Mouse (Mus musculus): Measurements from ENCODE around the gene Tle3. TPM values are rescaled to one million over a fixed set of nuclear protein-coding genes. Genes with fewer than 3 reads are reported as not detected.

Gene Tle3
- polyA plus RNA-seq, 1 experiment from 2014 or later = 6.4 TPM

DNA sequence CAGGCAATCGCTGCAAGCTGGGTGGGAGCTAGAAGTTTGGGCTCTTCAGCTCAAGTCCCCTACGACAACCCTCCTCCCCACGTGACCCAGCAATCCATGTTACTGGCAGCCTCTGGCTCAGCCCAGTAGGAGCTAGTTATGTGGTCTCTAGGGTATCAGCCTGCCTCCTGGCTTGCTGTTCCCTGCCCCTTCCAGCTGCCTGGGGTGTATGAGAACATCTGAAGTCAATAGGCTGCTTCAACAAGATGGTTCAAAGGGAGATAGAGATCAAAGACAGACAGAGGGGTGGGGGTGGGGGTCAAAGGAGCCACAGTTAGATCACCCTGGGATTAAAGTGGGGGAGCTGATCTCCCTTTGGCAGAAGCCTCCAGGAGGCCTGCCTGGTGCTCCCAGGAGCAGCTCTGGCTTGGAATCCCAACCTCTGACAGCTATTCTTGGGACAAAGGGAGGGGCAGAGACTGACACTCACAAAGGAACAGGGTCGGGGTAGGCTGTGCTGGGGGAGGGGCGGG is 73.6 kb downstream of the Tle3 start:
- Histone ChIP-seq H3K4me1 (ENCODE audit: control insufficient read depth in 2 of 2, insufficient read depth in 2 of 2, low read length in 2 of 2) (peaks cover 4 to 8% of the 10 kb centered on the region in 2 experiments; a peak in 3 of 4 replicates), H3K27me3 (ENCODE audit: control insufficient read depth, insufficient read depth, low read length) (peaks cover 68% of the 10 kb centered on the region), H3K9ac (ENCODE audit: low read length) (no peak overlapping the region), H3K36me3 (ENCODE audit: control insufficient read depth, insufficient read depth, low read length) (no peaks in the 10 kb centered on the region), H3K9me3 (ENCODE audit: control insufficient read depth, low read length) (no peaks in the 10 kb centered on the region), H3K4me2 (ENCODE audit: low read length) (no peak overlapping the region), H3K27ac (replicated peaks in 1 of 2; ENCODE audit: control insufficient read depth in 1 of 2, insufficient read depth in 1 of 2, low read depth in 2 of 2, low read length in 2 of 2) (no peak overlapping the region), H3K4me3 (ENCODE audit: control insufficient read depth in 1 of 2, insufficient read depth in 1 of 2, low read depth in 1 of 2, low read length in 2 of 2) (no peak overlapping the region)
- 29% methylated on average over 5 of the region's 5 CpGs for WGBS
- ATAC-seq (ENCODE audit: insufficient number of reproducible peaks, insufficient read depth, low FRiP score, low read depth) = no peak

DNA sequence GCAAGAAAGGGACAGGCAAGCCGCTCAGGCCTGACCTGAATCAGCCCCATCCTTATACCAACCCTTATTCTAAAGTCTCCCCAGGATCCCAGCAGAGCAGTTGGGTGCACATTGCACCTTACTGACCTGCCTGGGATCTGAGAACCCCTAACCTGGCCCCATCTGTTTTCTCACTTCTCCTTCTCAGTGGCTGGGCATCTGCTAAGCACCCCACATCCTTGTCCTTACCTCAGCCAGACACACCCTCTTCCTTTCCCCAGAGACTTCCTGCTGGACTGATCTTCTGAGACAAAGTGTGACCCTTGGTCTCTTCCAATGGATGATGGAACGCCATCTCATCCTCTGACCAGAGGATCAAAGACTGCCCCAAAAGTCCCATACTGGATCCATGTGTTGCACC is 74.8 kb downstream of the Tle3 start:
- no peaks in the 10 kb centered on the region for H3K36me3 ChIP-seq (ENCODE audit: control insufficient read depth, insufficient read depth, low read length)
- no peak overlapping the region for H3K9ac ChIP-seq (ENCODE audit: low read length)
- no peak overlapping the region for H3K4me2 ChIP-seq (ENCODE audit: low read length)
- no peak overlapping the region for H3K4me3 ChIP-seq (ENCODE audit: control insufficient read depth in 1 of 2, insufficient read depth in 1 of 2, low read depth in 1 of 2, low read length in 2 of 2)
- 80% methylated on average over 2 of the region's 2 CpGs for WGBS
- H3K27me3 ChIP-seq (ENCODE audit: control insufficient read depth, insufficient read depth, low read length) = peaks cover 70% of the 10 kb centered on the region
- ATAC-seq (ENCODE audit: insufficient number of reproducible peaks, insufficient read depth, low FRiP score, low read depth) = no peak
- H3K9me3 ChIP-seq (ENCODE audit: control insufficient read depth, low read length) = no peaks in the 10 kb centered on the region
- peaks cover 2 to 4% of the 10 kb centered on the region in 2 experiments; a peak in 3 of 4 replicates for H3K4me1 ChIP-seq (ENCODE audit: control insufficient read depth in 2 of 2, insufficient read depth in 2 of 2, low read length in 2 of 2)
- no peak overlapping the region for H3K27ac ChIP-seq (replicated peaks in 1 of 2; ENCODE audit: control insufficient read depth in 1 of 2, insufficient read depth in 1 of 2, low read depth in 2 of 2, low read length in 2 of 2)

DNA sequence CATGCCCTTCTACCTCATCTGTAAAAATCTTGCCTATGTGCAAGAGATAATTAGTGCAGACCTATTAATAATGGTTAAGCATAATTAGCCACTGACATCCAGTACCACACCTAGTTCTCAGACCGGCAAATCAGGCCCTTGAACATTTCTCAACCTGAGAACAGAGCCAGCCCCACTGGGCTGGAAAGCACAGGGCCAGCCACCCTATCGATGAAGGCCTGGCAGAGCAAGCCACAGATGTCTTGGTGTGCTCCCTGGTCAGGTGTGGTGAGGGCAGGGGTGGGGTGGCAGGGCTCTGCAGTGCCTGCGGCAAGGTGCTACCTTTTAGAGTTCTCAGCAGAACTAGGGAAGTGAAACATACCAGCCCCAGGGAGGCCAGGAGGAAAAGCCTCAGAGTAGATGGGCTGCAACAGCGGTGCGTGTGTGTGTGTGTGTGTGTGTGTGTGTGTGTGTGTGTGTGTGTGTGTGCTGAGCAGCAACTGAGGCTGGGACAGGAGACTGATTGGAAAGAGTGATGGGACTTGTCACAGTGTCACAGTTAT is 77.3 kb downstream of the Tle3 start:
- no peak overlapping the region for H3K27ac ChIP-seq (replicated peaks in 1 of 2; ENCODE audit: control insufficient read depth in 1 of 2, insufficient read depth in 1 of 2, low read depth in 2 of 2, low read length in 2 of 2)
- H3K9me3 ChIP-seq (ENCODE audit: control insufficient read depth, low read length) = no peaks in the 10 kb centered on the region
- no peaks in the 10 kb centered on the region for H3K36me3 ChIP-seq (ENCODE audit: control insufficient read depth, insufficient read depth, low read length)
- H3K9ac ChIP-seq (ENCODE audit: low read length) = no peak overlapping the region
- peaks cover 66% of the 10 kb centered on the region for H3K27me3 ChIP-seq (ENCODE audit: control insufficient read depth, insufficient read depth, low read length)
- no peak for ATAC-seq (ENCODE audit: insufficient number of reproducible peaks, insufficient read depth, low FRiP score, low read depth)
- peaks cover 2 to 4% of the 10 kb centered on the region in 2 experiments; a peak in 3 of 4 replicates for H3K4me1 ChIP-seq (ENCODE audit: control insufficient read depth in 2 of 2, insufficient read depth in 2 of 2, low read length in 2 of 2)
- H3K4me3 ChIP-seq (ENCODE audit: control insufficient read depth in 1 of 2, insufficient read depth in 1 of 2, low read depth in 1 of 2, low read length in 2 of 2) = no peak overlapping the region
- WGBS = 64% methylated on average over 5 of the region's 5 CpGs
- H3K4me2 ChIP-seq (ENCODE audit: low read length) = no peak overlapping the region

DNA sequence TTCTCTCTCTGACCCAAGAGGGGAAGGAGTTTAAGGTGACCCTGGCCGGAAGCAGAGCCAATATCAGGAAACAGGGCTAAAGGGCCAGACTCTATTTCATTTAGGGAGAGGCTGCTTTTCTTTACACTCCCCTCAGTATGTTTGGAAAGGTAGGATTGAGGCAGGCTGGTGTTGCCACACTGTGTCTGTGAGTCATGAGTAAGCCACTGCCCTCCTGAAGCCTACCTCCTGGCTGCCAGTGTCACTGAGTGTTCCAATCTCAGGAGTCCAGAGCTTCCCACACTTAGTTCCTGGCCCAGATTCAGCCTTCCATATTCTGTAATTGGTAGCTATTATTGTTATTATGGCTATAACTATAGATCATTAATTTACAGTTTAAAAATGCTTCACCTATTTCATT is 79.9 kb downstream of the Tle3 start:
- H3K4me2 ChIP-seq (ENCODE audit: low read length) = no peak overlapping the region
- no peaks in the 10 kb centered on the region for H3K9me3 ChIP-seq (ENCODE audit: control insufficient read depth, low read length)
- no peak for ATAC-seq (ENCODE audit: insufficient number of reproducible peaks, insufficient read depth, low FRiP score, low read depth)
- H3K4me3 ChIP-seq (ENCODE audit: control insufficient read depth in 1 of 2, insufficient read depth in 1 of 2, low read depth in 1 of 2, low read length in 2 of 2) = no peak overlapping the region
- H3K27me3 ChIP-seq (ENCODE audit: control insufficient read depth, insufficient read depth, low read length) = peaks cover 77% of the 10 kb centered on the region
- H3K9ac ChIP-seq (ENCODE audit: low read length) = no peak overlapping the region
- WGBS = 56% methylated on average over 1 of the region's 1 CpGs
- H3K4me1 ChIP-seq (ENCODE audit: control insufficient read depth in 2 of 2, insufficient read depth in 2 of 2, low read length in 2 of 2) = no peaks in the 10 kb centered on the region; a peak in 1 of 4 replicates
- no peak overlapping the region for H3K27ac ChIP-seq (replicated peaks in 1 of 2; ENCODE audit: control insufficient read depth in 1 of 2, insufficient read depth in 1 of 2, low read depth in 2 of 2, low read length in 2 of 2)
- H3K36me3 ChIP-seq (ENCODE audit: control insufficient read depth, insufficient read depth, low read length) = no peaks in the 10 kb centered on the region

DNA sequence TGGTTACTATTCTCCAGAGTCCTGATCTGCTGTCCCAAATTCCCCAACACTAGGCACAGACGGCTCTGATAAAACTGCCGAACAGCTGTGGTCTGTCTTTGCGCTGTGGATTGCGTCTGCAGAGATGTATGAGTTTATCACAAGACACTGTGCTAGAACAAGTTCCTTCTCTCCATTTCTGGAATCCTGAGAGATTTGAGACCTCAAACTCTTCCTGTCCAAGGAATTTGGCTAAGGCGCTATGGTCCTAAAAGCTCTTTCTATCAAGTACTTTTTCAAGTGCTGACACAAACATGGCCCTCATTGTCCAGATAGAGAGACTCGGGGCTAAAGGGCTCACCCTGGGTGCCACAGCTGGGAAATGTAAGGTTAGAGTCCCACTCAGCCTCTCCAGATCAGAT is 83.7 kb downstream of the Tle3 start:
- no peaks in the 10 kb centered on the region for H3K9me3 ChIP-seq (ENCODE audit: control insufficient read depth, low read length)
- no peaks in the 10 kb centered on the region for H3K36me3 ChIP-seq (ENCODE audit: control insufficient read depth, insufficient read depth, low read length)
- no peaks in the 10 kb centered on the region; a peak in 1 of 4 replicates for H3K4me1 ChIP-seq (ENCODE audit: control insufficient read depth in 2 of 2, insufficient read depth in 2 of 2, low read length in 2 of 2)
- WGBS = 25% methylated on average over 6 of the region's 6 CpGs
- H3K9ac ChIP-seq (ENCODE audit: low read length) = no peak overlapping the region
- ATAC-seq (ENCODE audit: insufficient number of reproducible peaks, insufficient read depth, low FRiP score, low read depth) = no peak
- no peak overlapping the region for H3K27ac ChIP-seq (replicated peaks in 1 of 2; ENCODE audit: control insufficient read depth in 1 of 2, insufficient read depth in 1 of 2, low read depth in 2 of 2, low read length in 2 of 2)
- no peak overlapping the region for H3K4me3 ChIP-seq (ENCODE audit: control insufficient read depth in 1 of 2, insufficient read depth in 1 of 2, low read depth in 1 of 2, low read length in 2 of 2)
- no peak overlapping the region for H3K4me2 ChIP-seq (ENCODE audit: low read length)
- H3K27me3 ChIP-seq (ENCODE audit: control insufficient read depth, insufficient read depth, low read length) = peaks cover 72% of the 10 kb centered on the region

DNA sequence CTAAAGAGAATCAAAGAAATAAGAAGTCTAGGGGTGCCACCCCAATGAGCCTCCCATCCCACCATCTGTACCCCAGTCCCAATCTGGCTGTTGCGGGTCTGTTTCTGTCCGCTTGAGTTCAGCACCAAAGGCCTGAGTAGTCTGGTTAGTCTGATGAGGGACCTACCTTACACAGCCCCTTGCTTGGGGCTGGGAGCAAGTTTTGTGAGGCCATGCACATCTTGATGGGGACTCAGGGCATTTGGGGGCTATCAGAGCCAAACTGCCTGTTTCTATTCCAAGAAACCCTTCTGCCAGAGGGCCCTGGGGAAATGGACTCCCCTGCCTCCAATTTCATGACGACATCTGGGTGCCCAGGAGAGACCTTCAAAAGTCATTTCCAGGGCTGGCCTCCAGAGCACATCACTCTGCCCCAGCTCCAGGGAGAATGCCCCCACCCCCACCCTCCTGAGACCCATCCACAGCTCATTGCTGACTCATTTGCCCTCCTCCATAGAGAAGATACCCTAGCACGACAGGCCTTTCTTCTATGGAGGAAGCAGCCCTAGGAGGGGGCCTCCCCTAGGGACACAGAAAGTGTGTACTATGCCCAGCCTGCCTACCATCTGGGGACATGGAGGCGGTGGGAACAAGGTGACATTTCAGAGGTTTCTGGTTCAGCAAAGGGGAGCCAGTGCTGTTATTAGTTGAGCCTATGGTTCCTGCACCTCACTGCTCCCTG is 84.4 kb downstream of the Tle3 start:
- 46% methylated on average over 5 of the region's 5 CpGs for WGBS
- Histone ChIP-seq H3K27ac (replicated peaks in 1 of 2; ENCODE audit: control insufficient read depth in 1 of 2, insufficient read depth in 1 of 2, low read depth in 2 of 2, low read length in 2 of 2) (no peak overlapping the region), H3K4me2 (ENCODE audit: low read length) (no peak overlapping the region), H3K4me1 (ENCODE audit: control insufficient read depth in 2 of 2, insufficient read depth in 2 of 2, low read length in 2 of 2) (no peaks in the 10 kb centered on the region; a peak in 1 of 4 replicates), H3K9ac (ENCODE audit: low read length) (no peak overlapping the region), H3K4me3 (ENCODE audit: control insufficient read depth in 1 of 2, insufficient read depth in 1 of 2, low read depth in 1 of 2, low read length in 2 of 2) (no peak overlapping the region), H3K36me3 (ENCODE audit: control insufficient read depth, insufficient read depth, low read length) (no peaks in the 10 kb centered on the region), H3K9me3 (ENCODE audit: control insufficient read depth, low read length) (no peaks in the 10 kb centered on the region), H3K27me3 (ENCODE audit: control insufficient read depth, insufficient read depth, low read length) (peaks cover 71% of the 10 kb centered on the region)
- no peak for ATAC-seq (ENCODE audit: insufficient number of reproducible peaks, insufficient read depth, low FRiP score, low read depth)

DNA sequence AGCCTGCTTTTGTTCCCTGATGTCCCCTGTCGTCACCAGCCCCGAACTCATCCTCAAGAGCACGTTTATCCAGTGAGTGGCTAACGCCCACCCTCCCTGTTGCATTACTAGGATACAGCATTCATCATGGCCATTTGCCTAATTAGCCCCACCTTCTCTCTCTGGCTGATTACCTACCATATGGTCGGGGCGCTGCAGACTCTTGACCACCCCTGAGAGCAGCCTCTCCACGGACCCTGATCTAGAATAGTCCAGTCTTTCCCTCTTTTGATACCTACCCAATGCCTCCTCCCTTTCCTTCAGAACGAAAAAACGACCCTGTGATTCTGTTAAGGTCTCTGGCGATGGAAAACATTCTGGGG is 85.0 kb downstream of the Tle3 start:
- whole genome bisulfite sequencing = 33% methylated on average over 10 of the region's 10 CpGs
- Histone ChIP-seq H3K4me1 (ENCODE audit: control insufficient read depth in 2 of 2, insufficient read depth in 2 of 2, low read length in 2 of 2) (no peaks in the 10 kb centered on the region; a peak in 1 of 4 replicates), H3K9ac (ENCODE audit: low read length) (no peak overlapping the region), H3K36me3 (ENCODE audit: control insufficient read depth, insufficient read depth, low read length) (no peaks in the 10 kb centered on the region), H3K4me2 (ENCODE audit: low read length) (no peak overlapping the region), H3K9me3 (ENCODE audit: control insufficient read depth, low read length) (no peaks in the 10 kb centered on the region), H3K4me3 (ENCODE audit: control insufficient read depth in 1 of 2, insufficient read depth in 1 of 2, low read depth in 1 of 2, low read length in 2 of 2) (no peak overlapping the region), H3K27ac (replicated peaks in 1 of 2; ENCODE audit: control insufficient read depth in 1 of 2, insufficient read depth in 1 of 2, low read depth in 2 of 2, low read length in 2 of 2) (no peak overlapping the region), H3K27me3 (ENCODE audit: control insufficient read depth, insufficient read depth, low read length) (peaks cover 68% of the 10 kb centered on the region)
- ATAC-seq (ENCODE audit: insufficient number of reproducible peaks, insufficient read depth, low FRiP score, low read depth) = no peak
